Mouse (Mus musculus): Measurements from ENCODE around the gene Rbfox1.

DNA sequence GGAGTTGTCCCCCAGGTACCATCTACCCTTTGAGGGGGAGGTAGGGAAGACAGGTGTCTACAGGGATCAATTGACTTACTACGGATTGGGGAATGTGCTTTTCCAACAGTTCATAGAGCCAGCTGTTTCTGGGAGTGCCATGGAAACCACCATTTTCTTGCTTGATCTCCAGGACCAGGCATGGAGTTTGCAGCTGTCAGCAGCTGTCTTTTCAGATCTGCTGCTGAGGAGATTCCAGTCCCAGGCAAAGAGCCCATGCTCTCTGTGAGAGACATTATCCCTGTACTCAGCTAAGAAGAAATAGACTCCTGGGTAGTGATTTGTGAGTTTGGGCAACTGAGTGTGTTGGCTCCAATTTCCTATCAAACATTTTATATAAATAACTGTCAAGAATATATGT lies 1204.3 kb downstream of the Rbfox1 start:
- no peak for TF ChIP-seq CTCF (IDR thresholded peaks at IDR 0.05; ENCODE audit: insufficient read depth, low read length)
- TF ChIP-seq POLR2A (IDR thresholded peaks at IDR 0.05; ENCODE audit: borderline replicate concordance, extremely low read depth, low read depth, low read length), result no peak

Measured in lung, adult 2 months (tissue).